Mouse (Mus musculus): ENCODE results near the gene Lamc1.
"Not testable (repeated sequence)": the region's sequence is repeated elsewhere in the genome, so short reads cannot be mapped to it uniquely, and the experiment has no call there.

The Lamc1 gene

GRCm38 (mm10) chr1:153331206-153331605 is 1.4 kb downstream of the Lamc1 start:
- DNase-seq: no peak

- no peak for DNase-seq
Measured at GRCm38 (mm10) chr1:153329306-153329705, 3.3 kb downstream of the Lamc1 start.

GRCm38 (mm10) chr1:153327063-153327462 is 5.5 kb downstream of the Lamc1 start:
- no peak for DNase-seq

GRCm38 (mm10) chr1:153326226-153326625 is 6.4 kb downstream of the Lamc1 start:
- DNase-seq: no peak

GRCm38 (mm10) chr1:153321404-153321803 is 11.2 kb downstream of the Lamc1 start:
- no peak for DNase-seq

- no peak for DNase-seq
Measured at GRCm38 (mm10) chr1:153320554-153321147, 11.9 kb downstream of the Lamc1 start.

GRCm38 (mm10) chr1:153320121-153320520 is 12.5 kb downstream of the Lamc1 start:
- no peak for DNase-seq

GRCm38 (mm10) chr1:153318741-153319140 is 13.8 kb downstream of the Lamc1 start:
- DNase-seq: no peak

GRCm38 (mm10) chr1:153318287-153318686 is 14.3 kb downstream of the Lamc1 start:
- no peak for DNase-seq

GRCm38 (mm10) chr1:153317486-153318260 is 14.9 kb downstream of the Lamc1 start:
- DNase-seq: no peak

GRCm38 (mm10) chr1:153316956-153317355 is 15.6 kb downstream of the Lamc1 start:
- DNase-seq: no peak

- no peak for DNase-seq
Measured at GRCm38 (mm10) chr1:153316286-153316685, 16.3 kb downstream of the Lamc1 start.

GRCm38 (mm10) chr1:153315121-153315520 is 17.5 kb downstream of the Lamc1 start:
- no peak for DNase-seq

GRCm38 (mm10) chr1:153312992-153313391 is 19.6 kb downstream of the Lamc1 start:
- no peak for DNase-seq

- DNase-seq: no peak
Measured at GRCm38 (mm10) chr1:153310190-153310589, 22.4 kb downstream of the Lamc1 start.

GRCm38 (mm10) chr1:153309310-153309709 is 23.3 kb downstream of the Lamc1 start:
- no peak for DNase-seq

- no peak for DNase-seq
Measured at GRCm38 (mm10) chr1:153308915-153309296, 23.7 kb downstream of the Lamc1 start.

GRCm38 (mm10) chr1:153308179-153308914 is 24.2 kb downstream of the Lamc1 start:
- DNase-seq: no peak

- DNase-seq: peak; percentile 32
Measured at GRCm38 (mm10) chr1:153307509-153308178, 24.9 kb downstream of the Lamc1 start.

GRCm38 (mm10) chr1:153305728-153306127 is 26.9 kb downstream of the Lamc1 start:
- DNase-seq: peak; percentile 20

- DNase-seq: not testable (repeated sequence)
Measured at GRCm38 (mm10) chr1:153305249-153305648, 27.3 kb downstream of the Lamc1 start.

GRCm38 (mm10) chr1:153299436-153299835 is 33.1 kb downstream of the Lamc1 start:
- not testable (repeated sequence) for DNase-seq

- DNase-seq: not testable (repeated sequence)
Measured at GRCm38 (mm10) chr1:153297774-153298363, 34.7 kb downstream of the Lamc1 start.
